Mouse (Mus musculus) cortical plate, adult 2 months (tissue): ENCODE results near the gene Gjb1.

Source experiments
- CTCF ChIP-seq: fragments of 200-500 bp; IDR thresholded peaks from 2 replicates; pipeline ENCODE4 v1.5.1; 2011; ENCODE audit warnings: mild to moderate bottlenecking, control low read depth, low read length; ENCODE audit not compliant: insufficient read depth; ENCODE audit errors: extremely low read depth
- POLR2A ChIP-seq: fragments of 200-500 bp; IDR thresholded peaks from 2 replicates; pipeline ENCODE4 v1.6.1; 2011; ENCODE audit warnings: mild to moderate bottlenecking, low read length, control low read depth; ENCODE audit not compliant: insufficient read depth; ENCODE audit errors: extremely low read depth

- TF ChIP-seq POLR2A, result peak; percentile 72
- TF ChIP-seq CTCF, result no peak
Measured at GRCm38 (mm10) chrX:101332375-101333211, 43.6 kb upstream of the Gjb1 start.
